Mouse (Mus musculus) intestine, postnatal 0 days (tissue): ENCODE results near the gene Gm21977. TPM values are rescaled to one million over a fixed set of nuclear protein-coding genes. Genes with fewer than 3 reads are reported as not detected.
"Not testable (repeated sequence)": the region's sequence is repeated elsewhere in the genome, so short reads cannot be mapped to it uniquely, and the experiment has no call there.

Experiments
- ATAC-seq: fragments of 200-750 bp; cut with Nextera tagmentation; 2 replicates; pipeline ENCODE4 v1.8.0; 2017; ENCODE audit warnings: mild to moderate bottlenecking, moderate TSS enrichment, moderate library complexity
- H3K27ac ChIP-seq: fragments of 300-500 bp; sonication (generic); 2 replicates; pipeline ENCODE4 v1.5.1; 2014; ENCODE audit warnings: mild to moderate bottlenecking, low read depth, low read length, moderate library complexity
- H3K27me3 ChIP-seq: fragments of 300-500 bp; sonication (generic); replicated peaks from 2 replicates; pipeline ENCODE4 v1.6.1; 2014; ENCODE audit warnings: low read length, mixed read lengths; ENCODE audit not compliant: control insufficient read depth, insufficient read depth
- H3K36me3 ChIP-seq: fragments of 300-500 bp; sonication (generic); 2 replicates; pipeline ENCODE4 v1.6.1; 2014; ENCODE audit warnings: mild to moderate bottlenecking, moderate library complexity; ENCODE audit not compliant: control insufficient read depth, insufficient read depth
- H3K4me1 ChIP-seq: fragments of 300-500 bp; sonication (generic); replicated peaks from 2 replicates; pipeline ENCODE4 v1.6.1; 2014; ENCODE audit warnings: antibody characterized with exemption, low read length, mixed read lengths; ENCODE audit not compliant: control insufficient read depth, insufficient read depth
- H3K4me2 ChIP-seq: fragments of 300-500 bp; sonication (generic); replicated peaks from 2 replicates; pipeline ENCODE4 v1.6.1; 2014; ENCODE audit warnings: low read depth, mild to moderate bottlenecking, moderate library complexity
- H3K4me3 ChIP-seq: fragments of 300-500 bp; sonication (generic); 2 replicates; pipeline ENCODE4 v1.5.1; 2014; ENCODE audit warnings: low read depth, low read length
- H3K9ac ChIP-seq: fragments of 300-500 bp; sonication (generic); 2 replicates; pipeline ENCODE4 v1.6.1; 2014; ENCODE audit warnings: mild to moderate bottlenecking, low read depth, low read length
- H3K9me3 ChIP-seq: fragments of 300-500 bp; sonication (generic); 2 replicates; pipeline ENCODE4 v1.6.1; 2016; ENCODE audit warnings: mixed run types; ENCODE audit not compliant: control insufficient read depth
- WGBS: fragments of 180-500 bp; shearing (Covaris S2); extraction: QIAGEN DNeasy Blood & Tissue Kit; methylation state at CpG from one replicate; pipeline ENCODE4 v1.1.7; 2014; 5-methylcytosine and 5-hydroxymethylcytosine counted together
- polyA plus RNA-seq: library from polyadenylated mRNA; unstranded; fragments of >200 nt; fragmentation: Nextera tagmentation; extraction: Ambion mirVana; gene quantifications from 2 replicates; pipeline ENCODE4 v1.2.1, GENCODE M21; 2015

Gene Gm21977
- not detected in 2 replicates for polyA plus RNA-seq

DNA sequence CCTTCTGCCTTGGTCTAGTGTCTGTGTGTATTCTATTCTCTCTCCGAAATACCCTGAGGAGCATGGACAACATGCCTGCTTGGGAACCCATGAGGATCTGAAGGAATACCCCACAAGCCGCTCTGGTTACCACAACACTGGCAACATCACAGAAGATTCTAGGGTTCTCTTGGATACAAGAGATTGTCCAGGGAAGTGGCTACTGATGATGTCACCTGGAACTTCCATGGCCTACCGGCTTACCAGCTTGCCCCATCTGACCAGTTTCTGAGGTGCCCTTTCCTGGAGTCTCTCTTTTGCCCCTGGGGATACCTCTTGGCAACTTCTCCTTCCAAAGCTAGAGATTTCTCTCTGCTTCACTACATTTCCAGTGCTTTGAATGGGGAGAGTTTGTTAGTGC lies at the start of gene Gm21977:
TSS of gene Gm21977 (minus strand) at position 101 of the 400 bp plus-strand sequence.
- H3K9ac ChIP-seq, H3K27ac ChIP-seq, H3K36me3 ChIP-seq, H3K9me3 ChIP-seq, H3K4me2 ChIP-seq, ATAC-seq, H3K4me1 ChIP-seq, H3K4me3 ChIP-seq, H3K27me3 ChIP-seq: not testable (repeated sequence)
- no CpG with 5 or more reads among the region's 3 CpGs for WGBS

Other genes with a start within 250 kb of the Gm21977 start
- not detected in 2 replicates for gene Gm3633, start 211.6 kb downstream of the Gm21977 start, polyA plus RNA-seq
- not detected in 2 replicates for gene Gm10378, start 197.5 kb downstream of the Gm21977 start, polyA plus RNA-seq
- not detected in 2 replicates for gene Gm3015, start 84.7 kb downstream of the Gm21977 start, polyA plus RNA-seq
- not detected in 2 replicates for gene Gm10377, start 55.5 kb downstream of the Gm21977 start, polyA plus RNA-seq
- not detected in 2 replicates for gene Gm8082, start 140.1 kb upstream of the Gm21977 start, polyA plus RNA-seq
- not detected in 2 replicates for gene Gm10376, start 162.2 kb upstream of the Gm21977 start, polyA plus RNA-seq
- not detected in 2 replicates for gene Gm8094, start 223.2 kb upstream of the Gm21977 start, polyA plus RNA-seq
- not detected in 2 replicates for gene Gm8104, start 247.1 kb upstream of the Gm21977 start, polyA plus RNA-seq